Mouse (Mus musculus) CH12.LX (cell line): ENCODE data around the gene Sim2. TPM values are rescaled to one million over a fixed set of nuclear protein-coding genes. Genes with fewer than 3 reads are reported as not detected.

Experiments used
- DNase-seq: peaks from one replicate; pipeline ENCODE4 v3.0.0-alpha.2; 2013; ENCODE audit errors: extremely low read depth
- H3K27ac ChIP-seq: 2 replicates; pipeline ENCODE4 v1.5.1; 2012; ENCODE audit warnings: low read depth, mild to moderate bottlenecking, control low read depth, moderate library complexity; ENCODE audit not compliant: insufficient read depth
- H3K27me3 ChIP-seq: replicated peaks from 2 replicates; pipeline ENCODE3; 2012; ENCODE audit warnings: inconsistent platforms
- H3K36me3 ChIP-seq, 2 experiments: replicated peaks in 1 of 2; 2 replicates each; pipeline versions ENCODE3 to v1.6.1; 2012; ENCODE audit warnings: inconsistent platforms in 1 of 2, low read length in 1 of 2, mild to moderate bottlenecking in 1 of 2, mixed read lengths in 1 of 2, moderate library complexity in 1 of 2; ENCODE audit not compliant: control insufficient read depth in 1 of 2, insufficient read depth in 1 of 2
- H3K4me1 ChIP-seq, 2 experiments: 2 replicates each; pipeline ENCODE4 v1.6.1; 2012; ENCODE audit warnings: inconsistent platforms in 1 of 2, moderate library complexity in 1 of 2; ENCODE audit not compliant: insufficient read depth in 2 of 2, control insufficient read depth in 1 of 2
- H3K4me2 ChIP-seq: 2 replicates; pipeline ENCODE4 v1.6.1; 2012; ENCODE audit warnings: low read depth, mild to moderate bottlenecking, control low read depth; ENCODE audit not compliant: poor library complexity, insufficient read depth, severe bottlenecking
- H3K4me3 ChIP-seq, 3 experiments: fragments of 150-350 bp in 1 of 3; sonication (generic) in 1 of 3; replicated peaks in 1 of 3; 2 replicates each; pipeline versions ENCODE3 to v1.5.1; 2011 to 2012; ENCODE audit warnings: low read depth in 2 of 3, low read length in 2 of 3, mild to moderate bottlenecking in 2 of 3, moderate library complexity in 2 of 3, control low read depth in 1 of 3, improper control_type of control experiment in 1 of 3, inconsistent platforms in 1 of 3, mixed read lengths in 1 of 3; ENCODE audit not compliant: poor library complexity in 1 of 3
- H3K79me2 ChIP-seq: replicated peaks from 2 replicates; pipeline ENCODE4 v1.6.1; 2012; ENCODE audit warnings: mild to moderate bottlenecking, moderate library complexity; ENCODE audit not compliant: control insufficient read depth, poor library complexity, insufficient read depth, severe bottlenecking; ENCODE audit errors: extremely low read depth
- H3K9ac ChIP-seq: 2 replicates; pipeline ENCODE4 v1.6.1; 2012; ENCODE audit warnings: low read depth, mild to moderate bottlenecking, control low read depth, moderate library complexity; ENCODE audit not compliant: insufficient read depth
- H3K9me3 ChIP-seq: replicated peaks from 2 replicates; pipeline ENCODE3; 2012; ENCODE audit warnings: low read length, inconsistent platforms, mixed read lengths
- BHLHE40 ChIP-seq: IDR thresholded peaks from 2 replicates; pipeline ENCODE4 v1.6.1; 2011; ENCODE audit warnings: mild to moderate bottlenecking, low read depth, low read length, improper control_type of control experiment
- CHD2 ChIP-seq: IDR thresholded peaks from 2 replicates; pipeline ENCODE4 v1.6.1; 2011; ENCODE audit warnings: low read length, improper control_type of control experiment
- CTCF ChIP-seq, 2 experiments: IDR thresholded peaks in 1 of 2; conservative IDR thresholded peaks in 1 of 2; 2 replicates each; pipeline ENCODE4 v1.5.1; 2011 to 2012; ENCODE audit warnings: low read depth in 2 of 2, low read length in 2 of 2, improper control_type of control experiment in 1 of 2, inconsistent platforms in 1 of 2, mild to moderate bottlenecking in 1 of 2, moderate library complexity in 1 of 2
- E2F4 ChIP-seq: IDR thresholded peaks from 2 replicates; pipeline ENCODE4 v1.6.1; 2011; ENCODE audit warnings: low read depth, low read length, improper control_type of control experiment; ENCODE audit not compliant: insufficient replicate concordance
- ETS1 ChIP-seq: conservative IDR thresholded peaks from 2 replicates; pipeline ENCODE4 v1.6.1; 2012; ENCODE audit warnings: low read depth, mild to moderate bottlenecking, inconsistent platforms, low read length, improper control_type of control experiment, moderate library complexity
- HCFC1 ChIP-seq: IDR thresholded peaks from 2 replicates; pipeline ENCODE4 v1.6.1; 2012; ENCODE audit warnings: low read depth, mild to moderate bottlenecking, inconsistent platforms, low read length, improper control_type of control experiment
- MAFK ChIP-seq: IDR thresholded peaks from 2 replicates; pipeline ENCODE4 v1.6.1; 2011; ENCODE audit warnings: low read length, improper control_type of control experiment; ENCODE audit not compliant: insufficient replicate concordance
- MAX ChIP-seq: IDR thresholded peaks from 2 replicates; pipeline ENCODE4 v1.6.1; 2011; ENCODE audit warnings: low read length, improper control_type of control experiment
- NELFE ChIP-seq: IDR thresholded peaks from 2 replicates; pipeline ENCODE4 v1.6.1; 2011; ENCODE audit warnings: low read depth, low read length, improper control_type of control experiment
- POLR2AphosphoS2 ChIP-seq: IDR thresholded peaks from 2 replicates; pipeline ENCODE4 v1.6.1; 2011; ENCODE audit warnings: low read depth, low read length, improper control_type of control experiment
- RAD21 ChIP-seq: IDR thresholded peaks from 2 replicates; pipeline ENCODE4 v1.6.1; 2011; ENCODE audit warnings: low read depth, mild to moderate bottlenecking, low read length, improper control_type of control experiment, moderate library complexity
- RCOR1 ChIP-seq: conservative IDR thresholded peaks from 2 replicates; pipeline ENCODE4 v1.6.1; 2012; ENCODE audit warnings: low read depth, mild to moderate bottlenecking, inconsistent platforms, low read length, improper control_type of control experiment
- SIN3A ChIP-seq: IDR thresholded peaks from 2 replicates; pipeline ENCODE4 v1.6.1; 2012; ENCODE audit warnings: low read length, improper control_type of control experiment, inconsistent platforms
- SMC3 ChIP-seq: IDR thresholded peaks from 2 replicates; pipeline ENCODE4 v1.6.1; 2011; ENCODE audit warnings: low read depth, low read length, improper control_type of control experiment
- USF1 ChIP-seq: IDR thresholded peaks from 2 replicates; pipeline ENCODE4 v1.6.1; 2014; ENCODE audit warnings: low read depth, mild to moderate bottlenecking, inconsistent platforms, low read length, improper control_type of control experiment
- USF2 ChIP-seq: conservative IDR thresholded peaks from 2 replicates; pipeline ENCODE4 v1.6.1; 2011; ENCODE audit warnings: low read depth, low read length, improper control_type of control experiment
- ZMIZ1 ChIP-seq: IDR thresholded peaks from 2 replicates; pipeline ENCODE4 v1.6.1; 2012; ENCODE audit warnings: low read depth, mild to moderate bottlenecking, inconsistent platforms, low read length, improper control_type of control experiment
- dilution Hi-C: fragments of 300-500 bp; cut with MboI; formaldehyde crosslinking; loops from 2 replicates; pipeline ENCODE4 v1.14.3; 2020; ENCODE audit warnings: low sequenced_read_pairs; ENCODE audit not compliant: extremely low pct_unique_long_range_greater_than_20kb, extremely low pct_ligation_motif_present
- in situ Hi-C: fragments of 300-500 bp; cut with MboI; formaldehyde crosslinking; loops from 3 replicates; pipeline ENCODE4 v1.14.3; 2019; ENCODE audit warnings: low sequenced_read_pairs, low pct_ligation_motif_present, low pct_unique_long_range_greater_than_20kb, mixed read lengths
- polyA plus RNA-seq: library from polyadenylated mRNA; unstranded; fragments of >175 nt; gene quantifications from 2 replicates; pipeline ENCODE4 v1.2.1, GENCODE M21; 2012; ENCODE audit warnings: low read depth; ENCODE audit not compliant: insufficient read length
- total RNA-seq, 2 experiments: library from RNA; depleted of rRNA; stranded (reverse); fragments of 300-350 nt in 1 of 2; fragments of >200 nt in 1 of 2; gene quantifications; 2 replicates each; pipeline ENCODE4 v1.2.3; 2012 to 2014

Gene Sim2
- total RNA-seq (2012; rRNA removed) (not detected in 2 replicates), total RNA-seq (2014; rRNA removed) (not detected in 2 replicates), polyA plus RNA-seq (not detected in 2 replicates)

- TF ChIP-seq NELFE (no peak), SIN3A (no peak), HCFC1 (no peak), BHLHE40 (no peak), E2F4 (no peak), RCOR1 (no peak), POLR2AphosphoS2 (no peak), ETS1 (no peak), ZMIZ1 (no peak), CHD2 (no peak), RAD21 (no peak), USF1 (no peak), CTCF (conservative IDR thresholded peaks at IDR 0.05 in 1 of 2, IDR thresholded peaks at IDR 0.05 in 1 of 2; ENCODE audit: low read depth in 2 of 2, low read length in 2 of 2) (no peak), MAFK (no peak), SMC3 (no peak), USF2 (no peak)
- Histone ChIP-seq H3K27ac (no peak within 1 kb of the TSS), H3K4me2 (no peak within 1 kb of the TSS), H3K4me3 (peak within 1 kb of the TSS in 1 of 3 experiments; percentile 8), H3K9ac (no peak within 1 kb of the TSS), H3K36me3 (no peaks in the 10 kb centered on the region), H3K27me3 (no peaks in the 10 kb centered on the region), H3K79me2 (no peaks in the 10 kb centered on the region), H3K4me1 (peaks cover 0 to 6% of the 10 kb centered on the region in 2 experiments; a peak in 2 of 4 replicates), H3K9me3 (peaks cover 38% of the 10 kb centered on the region)
- dilution Hi-C loops (no loop called here), in situ Hi-C loops (no loop called here)
- DNase-seq, result no peak
These were observed at the start of gene Sim2 for GRCm38 (mm10) chr16:94084711-94085602. Sim2 (plus strand) TSS chr16:94084931.

GRCm38 (mm10) chr16:94037280-94037679 is 47.5 kb upstream of the Sim2 start:
- H3K4me1 ChIP-seq, result peaks cover 9 to 14% of the 10 kb centered on the region in 2 experiments; a peak in 3 of 4 replicates
- peak overlapping the region in 1 of 3 experiments; percentile 6 for H3K4me3 ChIP-seq
- TF ChIP-seq MAX (0 out of 2 replicates have a peak, but pooled peaks have one; percentile 21), SMC3 (no peak)
- TF ChIP-seq, all 38 proteins: peak for 1
- dilution Hi-C loops (no loop called here), in situ Hi-C loops (loop anchor here (10.0 kb wide), 1 partner anchor 218 kb away; no protein-coding TSS in a partner anchor)
- Histone ChIP-seq H3K9ac (no peak overlapping the region), H3K4me2 (no peak overlapping the region), H3K27ac (no peak overlapping the region; the same call in 1 of the 2 replicates), H3K27me3 (no peaks in the 10 kb centered on the region), H3K79me2 (no peaks in the 10 kb centered on the region), H3K36me3 (peaks cover 0 to 2% of the 10 kb centered on the region in 2 experiments), H3K9me3 (no peaks in the 10 kb centered on the region)
- no peak for DNase-seq
